Mouse (Mus musculus) small intestine, adult 2 months (tissue): ENCODE results near the gene Amigo1.

ENCODE experiments used
- CTCF ChIP-seq: fragments of 200-500 bp; IDR thresholded peaks from 2 replicates; pipeline ENCODE4 v1.5.1; 2012; ENCODE audit warnings: low read depth, mild to moderate bottlenecking, control low read depth, inconsistent platforms, low read length, moderate library complexity, mixed read lengths; ENCODE audit not compliant: insufficient replicate concordance, insufficient read length; ENCODE audit errors: extremely low read depth
- POLR2A ChIP-seq: fragments of 200-500 bp; IDR thresholded peaks from 2 replicates; pipeline ENCODE4 v1.6.1; 2012; ENCODE audit warnings: low read depth, mild to moderate bottlenecking, control low read depth, inconsistent platforms, low read length, moderate library complexity

- TF ChIP-seq CTCF, result no peak
- TF ChIP-seq POLR2A, result no peak
Measured at GRCm38 (mm10) chr3:108146671-108147070, 39.5 kb upstream of the Amigo1 start.
